Mouse (Mus musculus): Measurements from ENCODE around the gene Bdnf.

DNA sequence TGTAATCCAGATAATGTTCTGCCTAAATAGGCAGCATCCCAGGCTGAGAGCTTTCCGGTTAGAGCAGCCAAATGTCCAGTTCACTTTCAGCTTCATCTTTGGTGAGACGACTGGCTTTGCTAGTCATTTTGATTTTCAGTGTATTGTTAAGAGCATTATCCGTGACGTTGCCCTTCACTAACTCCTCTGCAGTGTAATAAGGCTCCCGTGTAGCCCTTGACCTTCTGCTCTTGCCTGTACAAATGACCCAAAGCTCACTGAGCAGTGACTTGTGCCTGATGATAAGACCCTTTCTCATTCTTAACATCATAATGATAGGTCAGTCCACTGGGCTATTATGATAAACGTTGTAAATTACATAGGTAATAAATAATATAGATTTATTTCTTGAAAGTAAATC, 101.9 kb downstream of the Bdnf start:
- TF ChIP-seq POLR2A (IDR thresholded peaks at IDR 0.05; ENCODE audit: extremely low read depth, insufficient read depth, low read length) (no peak), CTCF (IDR thresholded peaks at IDR 0.05; ENCODE audit: extremely low read depth, insufficient read depth, low read length) (no peak)

Measured in cortical plate, adult 2 months (tissue).